Mouse (Mus musculus) cerebellum, adult 2 months (tissue): ENCODE results near the gene Pold2.

ENCODE experiments used
- CTCF ChIP-seq: fragments of 200-500 bp; IDR thresholded peaks from 2 replicates; pipeline ENCODE4 v1.5.1; 2011; ENCODE audit warnings: low read depth, mild to moderate bottlenecking, control low read depth, low read length, moderate library complexity, borderline replicate concordance; ENCODE audit not compliant: insufficient read depth
- POLR2A ChIP-seq: fragments of 200-500 bp; IDR thresholded peaks from 2 replicates; pipeline ENCODE4 v1.6.1; 2011; ENCODE audit warnings: low read length, control low read depth, borderline replicate concordance; ENCODE audit not compliant: insufficient read depth

- TF ChIP-seq CTCF = no peak
- no peak for TF ChIP-seq POLR2A
These were observed 24.3 kb upstream of the Pold2 start for GRCm38 (mm10) chr11:5902390-5902789.
